Mouse (Mus musculus) layer of hippocampus, adult 8-10 months (tissue): ENCODE data around the gene Tfg. TPM values are rescaled to one million over a fixed set of nuclear protein-coding genes. Genes with fewer than 3 reads are reported as not detected.

Experiments used
- DNase-seq, 2 experiments: peaks; one replicate each; pipeline ENCODE4 v3.0.0; 2022; ENCODE audit warnings: low spot score in 2 of 2
- total RNA-seq, 4 experiments: library from RNA; stranded (reverse); gene quantifications; 2 replicates each; pipeline ENCODE4 v1.2.4; 2022

Tfg gene
- 10 to 100 TPM; 55.4 to 63.5 (median 58.6) TPM for total RNA-seq

- peak; percentile 98 to 99 for DNase-seq
Measured at GRCm38 (mm10) chr16:56717224-56718200, at the start of gene Tfg. Tfg (minus strand) TSS chr16:56717450.

- DNase-seq, result no peak
Measured at GRCm38 (mm10) chr16:56729060-56729459, 11.8 kb upstream of the Tfg start.

- DNase-seq, result no peak
Measured at GRCm38 (mm10) chr16:56724927-56725326, 7.7 kb upstream of the Tfg start.

GRCm38 (mm10) chr16:56722357-56722756 lies 5.1 kb upstream of the Tfg start:
- DNase-seq, result no peak

- no peak for DNase-seq
Measured at GRCm38 (mm10) chr16:56719031-56719430, 1.8 kb upstream of the Tfg start.

- DNase-seq, result peak; percentile 7 to 10
Measured at GRCm38 (mm10) chr16:56716557-56717179, 582 bp downstream of the Tfg start.

- DNase-seq, result no peak
Measured at GRCm38 (mm10) chr16:56715608-56716007, 1.6 kb downstream of the Tfg start.

- DNase-seq, result no peak
Measured at GRCm38 (mm10) chr16:56710071-56710470, 7.2 kb downstream of the Tfg start.

GRCm38 (mm10) chr16:56705731-56706130 lies 11.5 kb downstream of the Tfg start:
- DNase-seq, result no peak

GRCm38 (mm10) chr16:56700898-56701297 lies 16.4 kb downstream of the Tfg start:
- DNase-seq, result no peak

GRCm38 (mm10) chr16:56696448-56696847 lies 20.8 kb downstream of the Tfg start:
- DNase-seq, result no peak

- no peak for DNase-seq
Measured at GRCm38 (mm10) chr16:56690715-56691114, 26.5 kb downstream of the Tfg start.

GRCm38 (mm10) chr16:56686747-56687146 lies 30.5 kb downstream of the Tfg start:
- no peak for DNase-seq

- DNase-seq, result no peak
Measured at GRCm38 (mm10) chr16:56681010-56681645, 36.1 kb downstream of the Tfg start.

- DNase-seq, result peak in 1 of 2 experiments; percentile 14
Measured at GRCm38 (mm10) chr16:56677146-56677545, 40.1 kb downstream of the Tfg start.

GRCm38 (mm10) chr16:56673420-56673819 lies 43.8 kb downstream of the Tfg start:
- DNase-seq, result no peak

GRCm38 (mm10) chr16:56670941-56671340 lies 46.3 kb downstream of the Tfg start:
- DNase-seq, result no peak

GRCm38 (mm10) chr16:56669520-56669919 lies 47.7 kb downstream of the Tfg start:
- no peak for DNase-seq

- no peak for DNase-seq
Measured at GRCm38 (mm10) chr16:56658866-56659265, 58.4 kb downstream of the Tfg start.

- no peak for DNase-seq
Measured at GRCm38 (mm10) chr16:56655193-56655910, 61.9 kb downstream of the Tfg start.
